Mouse (Mus musculus) liver, embryonic 14.5 days (tissue): ENCODE measurements around the gene Dlx5.

Experiments
- CTCF ChIP-seq: IDR thresholded peaks from 2 replicates; pipeline ENCODE4 v1.5.1; 2016; ENCODE audit warnings: antibody characterized with exemption, low read depth, control low read depth
- EP300 ChIP-seq: IDR thresholded peaks from 2 replicates; pipeline ENCODE4 v1.6.1; 2016; ENCODE audit warnings: antibody characterized with exemption, low read depth

- no peak for TF ChIP-seq CTCF
- no peak for TF ChIP-seq EP300
Measured at GRCm38 (mm10) chr6:6854176-6854575, 27.7 kb downstream of the Dlx5 start.
